26 mouse cellular contexts compared by ENCODE assay signal in genomic region chr1:42018966-42019365, GRCm38 (mm10).
DNase-seq lines count a peak whose midpoint lies in the region; ATAC-seq and TF ChIP-seq lines count a peak whose summit lies in the region.
"Had no signal": no experiment of that assay in that cellular context is flagged by ENCODE, and none has a peak within 500 bp of the region (broad histone marks: within the 10 kb centered on the region; RNA-seq: fewer than 3 reads in every experiment).

No protein-coding gene starts in this region.

- no peak for DNase-seq in forebrain, embryonic 11.5 days (ENCODE audit: low spot score)
- no peak for DNase-seq in forebrain, embryonic 10.5 days (ENCODE audit: extremely low spot score, low spot score)
- DNase-seq in midbrain, postnatal 0 days (ENCODE audit: low spot score), result peak; percentile 26
- DNase-seq: adrenal gland, adult 8-10 months; adrenal gland, postnatal 14 days; adrenal gland, postnatal 36 days; B cell, adult 2 months; cerebellum, adult 11 months; cerebellum, adult 18-20 months; cerebellum, adult 8-10 months; cerebellum, adult 9-11 months; cerebellum, postnatal 14 days; cerebellum, postnatal 36 days; embryo, embryonic 11 days had no signal

- peak; percentile 58; the same call in 1 of the 2 replicates for ATAC-seq in forebrain, embryonic 12.5 days (ENCODE audit: low FRiP score)
- ATAC-seq in forebrain, embryonic 11.5 days (replicated peaks; ENCODE audit: low FRiP score), result no peak
- peak; percentile 23; the same call in 1 of the 2 replicates for ATAC-seq in forebrain, embryonic 16.5 days
- ATAC-seq in midbrain, postnatal 0 days (ENCODE audit: low FRiP score), result no peak
- ATAC-seq in midbrain, embryonic 16.5 days, result no peak
- ATAC-seq: activated CD4-positive, CD25-positive, alpha-beta regulatory T cell, adult 4 months; CD4-positive, CD25-positive, alpha-beta regulatory T cell, adult 4 months; forebrain, embryonic 13.5 days; Patski had no signal

- no peaks in the 10 kb centered on the region; the same call in 1 of the 2 replicates for H3K4me1 ChIP-seq in forebrain, embryonic 12.5 days
- H3K4me1 ChIP-seq in forebrain, embryonic 11.5 days (replicated peaks; ENCODE audit: control insufficient read depth, insufficient read depth, low read length), result no peaks in the 10 kb centered on the region
- H3K4me1 ChIP-seq in forebrain, embryonic 16.5 days (replicated peaks; ENCODE audit: control insufficient read depth, insufficient read depth, low read length), result peaks cover 3% of the 10 kb centered on the region
- H3K4me1 ChIP-seq in forebrain, embryonic 10.5 days, result peaks cover 13% of the 10 kb centered on the region
- H3K4me1 ChIP-seq in midbrain, postnatal 0 days (ENCODE audit: insufficient read depth, low read length), result no peaks in the 10 kb centered on the region
- no peaks in the 10 kb centered on the region for H3K4me1 ChIP-seq in midbrain, embryonic 16.5 days (ENCODE audit: control insufficient read depth, insufficient read depth, low read length)
- H3K4me1 ChIP-seq: embryonic facial prominence, embryonic 13.5 days; embryonic facial prominence, embryonic 15.5 days had no signal

- no peak overlapping the region for H3K4me2 ChIP-seq in forebrain, embryonic 12.5 days
- no peak overlapping the region for H3K4me2 ChIP-seq in forebrain, embryonic 11.5 days (ENCODE audit: low read depth, low read length, severe bottlenecking)
- H3K4me2 ChIP-seq in forebrain, embryonic 16.5 days (ENCODE audit: low read length), result no peak overlapping the region
- H3K4me2 ChIP-seq in midbrain, postnatal 0 days (ENCODE audit: low read depth, low read length, poor library complexity, severe bottlenecking), result no peak overlapping the region
- no peak overlapping the region for H3K4me2 ChIP-seq in midbrain, embryonic 16.5 days (ENCODE audit: low read length)
- H3K4me2 ChIP-seq: embryonic facial prominence, embryonic 13.5 days; embryonic facial prominence, embryonic 15.5 days; forebrain, embryonic 13.5 days had no signal

- no peak overlapping the region for H3K4me3 ChIP-seq in forebrain, embryonic 12.5 days (replicated peaks)
- H3K4me3 ChIP-seq in forebrain, embryonic 11.5 days (ENCODE audit: low read depth, low read length), result no peak overlapping the region
- H3K4me3 ChIP-seq in forebrain, embryonic 16.5 days (replicated peaks; ENCODE audit: low read length), result no peak overlapping the region
- H3K4me3 ChIP-seq in forebrain, embryonic 10.5 days, result no peak overlapping the region
- H3K4me3 ChIP-seq in midbrain, postnatal 0 days (ENCODE audit: low read depth, low read length), result no peak overlapping the region
- H3K4me3 ChIP-seq in midbrain, embryonic 16.5 days (ENCODE audit: low read depth, low read length), result no peak overlapping the region
- H3K4me3 ChIP-seq: embryonic facial prominence, embryonic 13.5 days; embryonic facial prominence, embryonic 15.5 days; erythroblast, embryonic 14.5 days; forebrain, embryonic 13.5 days had no signal

- no peaks in the 10 kb centered on the region for H3K27me3 ChIP-seq in forebrain, embryonic 12.5 days
- H3K27me3 ChIP-seq in forebrain, embryonic 11.5 days (ENCODE audit: control insufficient read depth, insufficient read depth, low read length), result no peaks in the 10 kb centered on the region
- no peaks in the 10 kb centered on the region for H3K27me3 ChIP-seq in forebrain, embryonic 16.5 days (replicated peaks; ENCODE audit: control insufficient read depth, insufficient read depth, low read length)
- H3K27me3 ChIP-seq in forebrain, embryonic 10.5 days (ENCODE audit: poor library complexity, severe bottlenecking), result no peaks in the 10 kb centered on the region
- H3K27me3 ChIP-seq in midbrain, postnatal 0 days (ENCODE audit: insufficient read depth, low read length), result no peaks in the 10 kb centered on the region
- no peaks in the 10 kb centered on the region for H3K27me3 ChIP-seq in midbrain, embryonic 16.5 days (ENCODE audit: control insufficient read depth, insufficient read depth, low read depth, low read length)
- H3K27me3 ChIP-seq: CH12.LX; embryonic facial prominence, embryonic 13.5 days; embryonic facial prominence, embryonic 15.5 days; forebrain, embryonic 13.5 days; Patski had no signal

- no peak overlapping the region for H3K27ac ChIP-seq in forebrain, embryonic 12.5 days
- no peak overlapping the region for H3K27ac ChIP-seq in forebrain, embryonic 11.5 days (ENCODE audit: low read depth, low read length)
- no peak overlapping the region for H3K27ac ChIP-seq in forebrain, embryonic 16.5 days (ENCODE audit: low read length)
- no peak overlapping the region for H3K27ac ChIP-seq in forebrain, embryonic 10.5 days
- H3K27ac ChIP-seq in midbrain, postnatal 0 days (ENCODE audit: low read depth, low read length), result no peak overlapping the region
- no peak overlapping the region for H3K27ac ChIP-seq in midbrain, embryonic 16.5 days (ENCODE audit: low read length)
- H3K27ac ChIP-seq: embryonic facial prominence, embryonic 13.5 days; embryonic facial prominence, embryonic 15.5 days; forebrain, embryonic 13.5 days had no signal

- no peak overlapping the region for H3K9ac ChIP-seq in forebrain, embryonic 12.5 days
- H3K9ac ChIP-seq in forebrain, embryonic 11.5 days (ENCODE audit: low read length), result no peak overlapping the region
- no peak overlapping the region for H3K9ac ChIP-seq in forebrain, embryonic 16.5 days (replicated peaks; ENCODE audit: low read depth, low read length)
- no peak overlapping the region for H3K9ac ChIP-seq in midbrain, postnatal 0 days (replicated peaks; ENCODE audit: low read length, poor library complexity, severe bottlenecking)
- no peak overlapping the region for H3K9ac ChIP-seq in midbrain, embryonic 16.5 days (ENCODE audit: low read depth, low read length)
- H3K9ac ChIP-seq: embryonic facial prominence, embryonic 13.5 days; embryonic facial prominence, embryonic 15.5 days; forebrain, embryonic 13.5 days had no signal

- H3K36me3 ChIP-seq in forebrain, embryonic 12.5 days (replicated peaks), result no peaks in the 10 kb centered on the region
- no peaks in the 10 kb centered on the region for H3K36me3 ChIP-seq in forebrain, embryonic 11.5 days (ENCODE audit: control insufficient read depth, insufficient read depth, low read length)
- H3K36me3 ChIP-seq in forebrain, embryonic 16.5 days (ENCODE audit: control insufficient read depth, insufficient read depth), result no peaks in the 10 kb centered on the region
- H3K36me3 ChIP-seq in forebrain, embryonic 10.5 days (replicated peaks), result no peaks in the 10 kb centered on the region
- H3K36me3 ChIP-seq in midbrain, postnatal 0 days (ENCODE audit: insufficient read depth, low read length), result no peaks in the 10 kb centered on the region
- no peaks in the 10 kb centered on the region for H3K36me3 ChIP-seq in midbrain, embryonic 16.5 days (ENCODE audit: control insufficient read depth, insufficient read depth, low read length)
- H3K36me3 ChIP-seq: embryonic facial prominence, embryonic 13.5 days; embryonic facial prominence, embryonic 15.5 days; G1E had no signal

- no peak for TF ChIP-seq CTCF in midbrain, postnatal 0 days (IDR thresholded peaks at IDR 0.05)

- no peaks in the 10 kb centered on the region for H3K9me3 ChIP-seq in forebrain, embryonic 12.5 days
- H3K9me3 ChIP-seq in forebrain, embryonic 11.5 days (ENCODE audit: control insufficient read depth, low read length), result no peaks in the 10 kb centered on the region; the same call in 1 of the 2 replicates
- peaks cover 4% of the 10 kb centered on the region; the same call in 1 of the 2 replicates for H3K9me3 ChIP-seq in forebrain, embryonic 16.5 days (ENCODE audit: control insufficient read depth, low read length)
- 0 out of 2 replicates have a peak, but pooled peaks cover 5% of the 10 kb centered on the region for H3K9me3 ChIP-seq in forebrain, embryonic 10.5 days
- no peaks in the 10 kb centered on the region for H3K9me3 ChIP-seq in midbrain, postnatal 0 days (ENCODE audit: low read length)
- H3K9me3 ChIP-seq in midbrain, embryonic 16.5 days (replicated peaks; ENCODE audit: control insufficient read depth, low read length, poor library complexity, severe bottlenecking), result no peaks in the 10 kb centered on the region
- H3K9me3 ChIP-seq: embryonic facial prominence, embryonic 15.5 days; forebrain, embryonic 13.5 days had no signal

- WGBS in forebrain, embryonic 12.5 days, result 35% methylated on average over 2 of the region's 2 CpGs
- WGBS in forebrain, embryonic 11.5 days, result 28% methylated on average over 2 of the region's 2 CpGs
- WGBS in forebrain, embryonic 16.5 days, result 11% methylated on average over 2 of the region's 2 CpGs
- WGBS in forebrain, embryonic 10.5 days, result 52% methylated on average over 2 of the region's 2 CpGs
- WGBS in midbrain, postnatal 0 days, result 55% methylated on average over 2 of the region's 2 CpGs
- 43% methylated on average over 2 of the region's 2 CpGs for WGBS in midbrain, embryonic 16.5 days

Comparison
In these comparisons a context has a peak if more than half of its experiments do, and no peak if none do; other contexts are left out.
1. ATAC-seq: peak in forebrain, embryonic 12.5 days (single experiment) and forebrain, embryonic 16.5 days (single experiment); none in forebrain, embryonic 11.5 days (single experiment), midbrain, postnatal 0 days (single experiment) and midbrain, embryonic 16.5 days (single experiment).